Mouse (Mus musculus): ENCODE data around the gene Gm20388. TPM values are rescaled to one million over a fixed set of nuclear protein-coding genes. Genes with fewer than 3 reads are reported as not detected.

Gene Gm20388
- total RNA-seq, 1 experiment from 2014 or later = 10.0 TPM

DNA sequence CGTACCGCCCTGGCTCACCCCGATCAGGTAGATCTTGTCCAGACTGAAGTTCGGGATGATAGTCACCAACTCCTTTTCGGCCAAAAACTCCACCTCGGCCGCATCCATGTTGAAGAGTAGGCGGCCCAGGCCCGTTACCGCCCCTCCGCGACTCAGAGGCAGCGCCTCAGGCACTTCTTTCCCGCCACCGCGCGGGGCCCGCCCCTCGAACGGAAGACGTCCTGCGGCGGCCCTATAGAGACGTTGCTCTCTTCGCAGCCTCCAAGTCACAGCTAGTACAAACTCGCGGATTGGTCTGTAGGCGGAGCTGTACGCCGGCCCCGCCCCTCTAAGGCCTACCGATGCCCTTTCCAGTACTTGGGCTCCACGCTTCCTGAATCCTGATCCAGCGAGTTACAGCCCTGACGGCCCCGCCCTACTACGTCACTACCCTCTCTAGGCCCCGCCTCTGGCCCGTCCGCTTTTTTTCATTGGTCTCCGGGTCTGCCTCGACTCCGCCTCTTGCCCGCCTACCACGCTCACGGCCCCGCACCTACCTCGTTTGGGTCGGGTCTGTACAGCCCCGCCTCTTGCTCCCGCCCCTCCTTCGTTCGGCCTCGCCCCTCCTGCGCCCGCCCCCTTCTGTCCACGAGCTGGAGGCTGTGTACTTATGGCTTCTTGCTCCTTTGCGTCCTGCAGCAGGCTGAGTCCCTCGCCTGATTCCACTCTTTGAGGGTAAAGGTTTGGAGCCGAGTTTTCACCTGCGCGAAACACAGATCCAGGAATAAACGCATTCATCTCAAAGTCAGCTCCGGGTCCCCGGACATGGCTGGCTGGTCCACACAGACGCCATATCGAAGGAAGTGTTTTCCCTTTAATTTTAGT, 678.5 kb downstream of the Gm20388 start, which contains the start of gene Gins2:
Gene Gins2, minus strand, starts transcription at position 397 of the 864 bp plus-strand sequence.
- peak; percentile 96 for ATAC-seq (replicated peaks; ENCODE audit: insufficient number of reproducible peaks, low FRiP score, low TSS enrichment, poor library complexity, severe bottlenecking)

- ATAC-seq (replicated peaks; ENCODE audit: insufficient number of reproducible peaks, low FRiP score, low TSS enrichment, poor library complexity, severe bottlenecking) = no peak
Measured at GRCm38 (mm10) chr8:120589921-120590320, 679.3 kb downstream of the Gm20388 start.

GRCm38 (mm10) chr8:120591587-120592292, 681.1 kb downstream of the Gm20388 start:
- ATAC-seq (replicated peaks; ENCODE audit: insufficient number of reproducible peaks, low FRiP score, low TSS enrichment, poor library complexity, severe bottlenecking) = no peak

DNA sequence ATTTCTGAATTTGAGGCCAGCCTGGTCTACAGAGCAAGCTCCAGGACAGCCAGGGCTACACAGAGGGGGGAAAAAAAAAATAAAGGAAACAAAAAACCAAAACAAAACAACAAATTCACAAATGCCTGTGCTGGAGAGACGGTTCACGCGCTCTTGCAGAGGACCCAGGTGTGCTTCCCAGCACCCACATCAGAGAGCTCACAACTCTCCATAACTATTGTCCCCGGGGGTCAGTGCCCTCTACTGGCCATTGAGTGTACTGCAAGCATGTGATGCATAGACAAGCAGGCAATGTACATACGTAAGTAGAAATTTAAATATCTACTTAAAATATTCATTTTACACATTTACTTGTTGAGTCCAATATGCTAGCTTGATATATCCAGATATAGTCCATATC, 683.9 kb downstream of the Gm20388 start:
- no peak for ATAC-seq (replicated peaks; ENCODE audit: insufficient number of reproducible peaks, low FRiP score, low TSS enrichment, poor library complexity, severe bottlenecking)

DNA sequence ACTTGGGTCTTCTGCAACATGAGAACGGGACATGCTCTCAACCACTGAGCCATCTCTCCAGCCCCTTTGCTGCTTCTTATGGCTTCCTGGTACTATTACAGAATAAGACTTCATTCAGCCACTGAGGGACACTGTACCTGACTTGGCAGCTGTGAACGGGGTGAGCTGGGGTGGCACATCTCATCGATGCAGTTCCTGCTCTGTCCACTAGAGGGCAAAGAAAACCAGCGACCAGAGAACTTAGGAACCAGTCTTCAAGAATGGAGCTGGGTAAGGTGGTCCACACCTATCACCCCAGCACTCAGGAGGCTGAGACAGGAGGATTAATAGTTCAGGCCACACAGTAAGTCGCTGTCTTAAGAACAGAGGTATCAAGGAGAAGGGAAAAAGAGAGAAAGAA, 685.3 kb downstream of the Gm20388 start:
- ATAC-seq (replicated peaks; ENCODE audit: insufficient number of reproducible peaks, low FRiP score, low TSS enrichment, poor library complexity, severe bottlenecking) = peak; percentile 65

- no peak for ATAC-seq (replicated peaks; ENCODE audit: insufficient number of reproducible peaks, low FRiP score, low TSS enrichment, poor library complexity, severe bottlenecking)
Measured at GRCm38 (mm10) chr8:120598579-120598978, 687.9 kb downstream of the Gm20388 start.

DNA sequence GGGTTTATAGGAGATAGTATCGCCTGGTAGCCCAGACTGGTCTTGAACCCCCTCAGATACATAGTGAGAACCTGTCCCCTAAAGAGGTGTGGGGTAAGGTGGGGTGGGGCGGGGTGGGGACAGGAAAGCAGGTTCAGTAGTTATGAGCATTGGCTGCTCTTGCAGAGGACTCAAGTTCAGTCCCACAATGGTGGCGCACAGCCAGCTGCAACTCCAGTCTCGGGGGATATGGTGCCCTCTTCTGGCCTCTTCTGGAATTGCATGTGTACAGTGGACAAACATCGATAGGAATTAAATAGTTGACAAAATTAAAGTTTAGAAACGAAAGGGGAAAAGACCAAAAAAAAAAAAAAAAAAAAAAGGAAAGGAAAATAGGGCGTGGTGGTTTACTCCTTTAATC, 688.9 kb downstream of the Gm20388 start:
- ATAC-seq (replicated peaks; ENCODE audit: insufficient number of reproducible peaks, low FRiP score, low TSS enrichment, poor library complexity, severe bottlenecking) = peak; percentile 63; the same call in 1 of the 2 replicates

DNA sequence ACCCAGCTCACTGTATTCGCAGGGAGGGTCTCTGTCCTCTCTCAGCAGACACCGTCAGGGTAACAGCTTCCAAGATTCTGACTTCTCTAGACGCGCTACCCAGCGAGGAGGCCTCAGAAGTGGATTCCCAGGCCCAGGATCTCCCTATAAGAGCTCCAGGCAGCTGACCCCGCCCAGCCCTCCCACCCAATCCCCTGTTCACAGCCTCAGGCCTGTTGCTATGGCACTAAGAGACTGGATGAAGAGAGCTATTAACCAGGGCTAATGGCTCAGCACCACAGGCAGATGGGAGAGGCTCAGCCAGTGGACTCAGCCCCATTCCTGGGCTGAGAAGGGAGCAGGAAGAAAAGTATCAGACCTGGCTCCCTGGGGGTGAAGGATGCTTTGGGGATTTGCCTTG, 692.0 kb downstream of the Gm20388 start:
- no peak for ATAC-seq (replicated peaks; ENCODE audit: insufficient number of reproducible peaks, low FRiP score, low TSS enrichment, poor library complexity, severe bottlenecking)

DNA sequence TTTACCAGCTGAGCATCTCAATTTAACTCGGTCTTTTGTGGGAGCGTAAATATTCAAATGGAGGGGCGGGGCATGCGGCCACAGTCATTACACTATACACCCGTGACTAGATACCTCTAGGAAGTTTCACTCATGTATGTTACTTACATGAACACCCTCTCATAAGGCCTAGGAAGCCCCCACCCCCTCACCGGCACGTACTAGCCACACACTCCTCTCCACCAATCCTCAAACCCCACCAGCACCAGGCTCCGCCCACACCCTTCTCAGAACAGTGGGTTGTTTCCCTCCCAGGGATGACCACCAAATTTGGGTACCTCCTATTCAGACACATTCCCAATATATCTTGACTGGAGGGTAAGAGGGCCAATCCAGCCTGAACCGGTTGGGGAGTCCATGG, 696.8 kb downstream of the Gm20388 start:
- no peak for ATAC-seq (replicated peaks; ENCODE audit: insufficient number of reproducible peaks, low FRiP score, low TSS enrichment, poor library complexity, severe bottlenecking)

DNA sequence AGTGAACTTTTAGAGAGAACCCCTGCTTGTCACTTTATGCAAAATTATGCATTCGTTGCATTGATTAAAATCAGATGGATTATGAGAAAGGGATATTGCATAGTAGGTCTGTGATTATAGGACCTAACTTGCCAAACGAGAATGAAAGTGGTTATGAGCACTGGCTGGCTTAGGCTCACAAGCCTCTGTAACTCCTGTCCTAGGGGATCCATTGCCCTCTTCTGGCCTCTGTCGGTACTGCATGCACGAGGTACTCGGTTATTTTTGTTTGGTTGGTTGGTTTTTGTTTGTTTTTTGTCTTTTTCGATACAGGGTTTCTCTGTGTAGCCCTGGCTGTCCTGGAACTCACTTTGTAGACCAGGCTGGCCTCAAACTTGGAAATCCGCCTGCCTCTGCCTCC, 697.2 kb downstream of the Gm20388 start:
- no peak; the same call in 1 of the 2 replicates for ATAC-seq (replicated peaks; ENCODE audit: insufficient number of reproducible peaks, low FRiP score, low TSS enrichment, poor library complexity, severe bottlenecking)

- ATAC-seq (replicated peaks; ENCODE audit: insufficient number of reproducible peaks, low FRiP score, low TSS enrichment, poor library complexity, severe bottlenecking) = no peak
Measured at GRCm38 (mm10) chr8:120610824-120611223, 700.2 kb downstream of the Gm20388 start.

DNA sequence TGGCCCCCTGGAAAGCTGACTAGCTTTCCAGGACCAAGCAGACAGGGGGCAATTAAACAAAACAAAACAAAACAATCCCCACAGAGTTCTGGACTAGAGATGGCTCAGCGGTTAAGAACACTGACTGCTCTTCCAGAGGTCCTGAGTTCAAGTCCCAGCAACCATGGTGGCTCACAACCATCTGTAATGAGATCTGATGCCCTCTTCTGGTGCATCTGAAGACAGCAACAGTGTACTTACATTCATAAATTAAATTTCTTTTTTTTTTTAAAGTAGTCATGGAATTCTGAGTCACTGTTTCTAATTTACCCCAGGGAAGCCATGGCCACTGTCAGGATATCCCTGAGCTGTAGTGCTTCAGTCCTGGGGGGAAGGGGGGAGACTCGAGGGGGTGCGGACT, 703.9 kb downstream of the Gm20388 start:
- ATAC-seq (replicated peaks; ENCODE audit: insufficient number of reproducible peaks, low FRiP score, low TSS enrichment, poor library complexity, severe bottlenecking) = no peak

- no peak for ATAC-seq (replicated peaks; ENCODE audit: insufficient number of reproducible peaks, low FRiP score, low TSS enrichment, poor library complexity, severe bottlenecking)
Measured at GRCm38 (mm10) chr8:120616663-120617626, 706.3 kb downstream of the Gm20388 start.

- peak; percentile 74 for ATAC-seq (replicated peaks; ENCODE audit: insufficient number of reproducible peaks, low FRiP score, low TSS enrichment, poor library complexity, severe bottlenecking)
Measured at GRCm38 (mm10) chr8:120618110-120618509, 707.5 kb downstream of the Gm20388 start.

DNA sequence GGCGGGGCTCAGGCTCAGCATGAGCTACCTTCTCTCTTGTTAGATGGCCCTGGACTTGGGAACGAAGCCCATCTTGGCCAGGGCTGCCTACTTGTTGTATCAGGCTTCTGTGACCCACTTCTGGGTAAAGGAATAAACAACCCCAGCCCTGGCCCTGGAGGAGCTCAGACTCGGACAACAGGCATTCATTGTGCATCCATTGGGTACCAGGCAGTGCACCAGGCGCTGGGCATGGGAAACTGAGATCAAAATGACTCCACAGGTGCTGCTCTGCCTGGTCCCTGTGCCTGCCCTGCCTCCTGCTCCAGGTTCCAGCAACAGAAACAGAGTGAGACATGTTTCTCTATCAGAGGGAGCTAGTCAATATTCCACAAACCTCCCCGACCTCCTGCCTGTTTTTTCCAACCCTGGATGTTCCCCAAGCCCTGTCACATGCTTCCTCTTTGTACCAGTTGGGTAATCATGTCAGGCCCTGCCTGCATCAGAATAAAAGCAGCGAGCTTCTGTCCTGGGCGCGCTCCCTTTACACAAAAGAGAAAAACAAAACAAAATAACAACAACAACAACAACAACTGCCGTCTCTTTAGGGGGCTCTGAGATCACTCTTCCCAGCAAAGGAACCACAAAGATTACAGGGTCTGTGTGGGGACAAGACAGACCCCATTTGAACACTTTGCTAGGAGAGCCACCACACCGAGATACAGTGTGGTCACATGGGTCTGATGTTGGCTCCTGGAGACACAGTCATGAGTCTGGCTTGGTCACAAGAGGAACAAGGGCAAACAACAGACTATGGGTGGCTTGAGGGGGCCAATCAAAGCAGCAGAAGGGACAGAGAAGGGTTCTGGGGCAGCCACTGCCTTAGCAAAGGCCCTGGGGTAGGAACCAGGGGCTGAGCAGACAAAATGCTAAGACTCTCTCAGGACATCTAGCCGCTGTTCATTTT, 708.9 kb downstream of the Gm20388 start:
- ATAC-seq (replicated peaks; ENCODE audit: insufficient number of reproducible peaks, low FRiP score, low TSS enrichment, poor library complexity, severe bottlenecking) = no peak

GRCm38 (mm10) chr8:120620441-120620840, 709.8 kb downstream of the Gm20388 start:
- no peak for ATAC-seq (replicated peaks; ENCODE audit: insufficient number of reproducible peaks, low FRiP score, low TSS enrichment, poor library complexity, severe bottlenecking)

GRCm38 (mm10) chr8:120622161-120622560, 711.5 kb downstream of the Gm20388 start:
- ATAC-seq (replicated peaks; ENCODE audit: insufficient number of reproducible peaks, low FRiP score, low TSS enrichment, poor library complexity, severe bottlenecking) = no peak

GRCm38 (mm10) chr8:120623608-120624007, 713.0 kb downstream of the Gm20388 start:
- ATAC-seq (replicated peaks; ENCODE audit: insufficient number of reproducible peaks, low FRiP score, low TSS enrichment, poor library complexity, severe bottlenecking) = no peak

Measured in monocyte, adult 5-6 weeks (primary cell).